Mouse (Mus musculus): ENCODE measurements around the gene Usp35. TPM values are rescaled to one million over a fixed set of nuclear protein-coding genes. Genes with fewer than 3 reads are reported as not detected.

Usp35 gene
- polyA plus RNA-seq, 1 experiment = 5.0 TPM

GRCm38 (mm10) chr7:97307546-97307945, 24.3 kb downstream of the Usp35 start:
- Histone ChIP-seq H3K27ac (ENCODE audit: insufficient read depth, low read length) (no peak overlapping the region), H3K4me3 (ENCODE audit: insufficient read depth, low read length) (no peak overlapping the region), H3K4me1 (ENCODE audit: control insufficient read depth, insufficient read depth, low read length) (no peaks in the 10 kb centered on the region)
- TF ChIP-seq POLR2A (IDR thresholded peaks at IDR 0.05; ENCODE audit: low read depth, low read length) (no peak), CTCF (IDR thresholded peaks at IDR 0.05; ENCODE audit: borderline replicate concordance, insufficient read depth, low read length) (no peak)

DNA sequence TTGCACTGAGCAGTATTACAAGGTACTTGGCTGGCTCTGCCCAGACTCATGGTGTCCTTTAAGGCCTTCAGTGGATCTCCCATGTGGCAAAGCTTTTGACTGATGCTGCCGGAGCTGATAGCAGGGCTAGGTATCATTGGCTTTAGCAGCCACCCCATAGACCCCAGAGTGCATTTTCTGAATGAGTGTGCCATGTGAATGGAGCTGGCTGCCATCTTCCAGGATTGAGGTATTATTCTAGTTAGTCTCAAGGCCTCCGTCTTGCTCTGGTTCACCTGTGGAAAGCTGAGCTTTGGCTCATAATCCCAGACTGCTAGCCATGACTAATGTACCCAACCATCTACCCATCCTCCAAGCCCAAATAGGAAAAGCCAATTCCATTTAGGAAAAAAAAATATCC, 25.0 kb downstream of the Usp35 start:
- Histone ChIP-seq H3K4me1 (ENCODE audit: control insufficient read depth, insufficient read depth, low read length) (no peaks in the 10 kb centered on the region), H3K4me3 (ENCODE audit: insufficient read depth, low read length) (no peak overlapping the region), H3K27ac (ENCODE audit: insufficient read depth, low read length) (no peak overlapping the region)
- TF ChIP-seq CTCF (IDR thresholded peaks at IDR 0.05; ENCODE audit: borderline replicate concordance, insufficient read depth, low read length) (no peak), POLR2A (IDR thresholded peaks at IDR 0.05; ENCODE audit: low read depth, low read length) (no peak)

GRCm38 (mm10) chr7:97305206-97305605, 26.6 kb downstream of the Usp35 start:
- no peaks in the 10 kb centered on the region for H3K4me1 ChIP-seq (ENCODE audit: control insufficient read depth, insufficient read depth, low read length)
- no peak overlapping the region for H3K4me3 ChIP-seq (ENCODE audit: insufficient read depth, low read length)
- H3K27ac ChIP-seq (ENCODE audit: insufficient read depth, low read length) = no peak overlapping the region
- TF ChIP-seq POLR2A (IDR thresholded peaks at IDR 0.05; ENCODE audit: low read depth, low read length) (no peak), CTCF (IDR thresholded peaks at IDR 0.05; ENCODE audit: borderline replicate concordance, insufficient read depth, low read length) (no peak)

GRCm38 (mm10) chr7:97304471-97304870, 27.3 kb downstream of the Usp35 start:
- H3K27ac ChIP-seq (ENCODE audit: insufficient read depth, low read length) = no peak overlapping the region
- H3K4me3 ChIP-seq (ENCODE audit: insufficient read depth, low read length) = no peak overlapping the region
- H3K4me1 ChIP-seq (ENCODE audit: control insufficient read depth, insufficient read depth, low read length) = no peaks in the 10 kb centered on the region
- no peak for TF ChIP-seq POLR2A (IDR thresholded peaks at IDR 0.05; ENCODE audit: low read depth, low read length)
- no peak for TF ChIP-seq CTCF (IDR thresholded peaks at IDR 0.05; ENCODE audit: borderline replicate concordance, insufficient read depth, low read length)

GRCm38 (mm10) chr7:97303614-97304013, 28.2 kb downstream of the Usp35 start:
- H3K4me3 ChIP-seq (ENCODE audit: insufficient read depth, low read length) = no peak overlapping the region
- no peak overlapping the region for H3K27ac ChIP-seq (ENCODE audit: insufficient read depth, low read length)
- TF ChIP-seq CTCF (IDR thresholded peaks at IDR 0.05; ENCODE audit: borderline replicate concordance, insufficient read depth, low read length) (no peak), POLR2A (IDR thresholded peaks at IDR 0.05; ENCODE audit: low read depth, low read length) (no peak)
- H3K4me1 ChIP-seq (ENCODE audit: control insufficient read depth, insufficient read depth, low read length) = no peaks in the 10 kb centered on the region

- no peak for TF ChIP-seq POLR2A (IDR thresholded peaks at IDR 0.05; ENCODE audit: low read depth, low read length)
- no peak for TF ChIP-seq CTCF (IDR thresholded peaks at IDR 0.05; ENCODE audit: borderline replicate concordance, insufficient read depth, low read length)
- Histone ChIP-seq H3K4me3 (ENCODE audit: insufficient read depth, low read length) (no peak overlapping the region), H3K27ac (ENCODE audit: insufficient read depth, low read length) (no peak overlapping the region), H3K4me1 (ENCODE audit: control insufficient read depth, insufficient read depth, low read length) (no peaks in the 10 kb centered on the region)
Observed at GRCm38 (mm10) chr7:97302876-97303275, 28.9 kb downstream of the Usp35 start.

GRCm38 (mm10) chr7:97302261-97302660, 29.6 kb downstream of the Usp35 start:
- no peak overlapping the region for H3K4me3 ChIP-seq (ENCODE audit: insufficient read depth, low read length)
- H3K4me1 ChIP-seq (ENCODE audit: control insufficient read depth, insufficient read depth, low read length) = no peaks in the 10 kb centered on the region
- no peak for TF ChIP-seq CTCF (IDR thresholded peaks at IDR 0.05; ENCODE audit: borderline replicate concordance, insufficient read depth, low read length)
- no peak for TF ChIP-seq POLR2A (IDR thresholded peaks at IDR 0.05; ENCODE audit: low read depth, low read length)
- H3K27ac ChIP-seq (ENCODE audit: insufficient read depth, low read length) = no peak overlapping the region

GRCm38 (mm10) chr7:97301321-97301720, 30.5 kb downstream of the Usp35 start:
- Histone ChIP-seq H3K4me3 (ENCODE audit: insufficient read depth, low read length) (no peak overlapping the region), H3K4me1 (ENCODE audit: control insufficient read depth, insufficient read depth, low read length) (no peaks in the 10 kb centered on the region), H3K27ac (ENCODE audit: insufficient read depth, low read length) (no peak overlapping the region)
- TF ChIP-seq POLR2A (IDR thresholded peaks at IDR 0.05; ENCODE audit: low read depth, low read length) = no peak

DNA sequence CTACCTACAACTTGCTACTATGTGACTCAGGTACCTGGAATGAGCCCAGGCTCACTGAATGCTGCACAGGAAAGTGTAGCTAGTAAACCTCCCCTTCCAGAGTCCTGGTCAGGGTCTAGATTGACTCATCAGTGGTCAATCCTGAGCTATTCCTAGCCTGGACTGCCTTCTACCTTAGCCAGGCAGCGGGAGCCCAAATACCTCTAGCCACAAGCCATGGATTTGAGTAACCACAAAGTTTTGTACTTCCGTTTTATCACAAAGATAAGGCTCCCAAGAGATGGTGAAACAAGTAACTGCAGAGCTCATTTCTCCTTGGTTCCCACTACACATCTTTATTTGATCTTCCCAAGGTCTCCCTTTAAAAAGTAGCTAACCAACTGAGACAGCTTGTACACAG, 30.9 kb downstream of the Usp35 start:
- H3K4me3 ChIP-seq (ENCODE audit: insufficient read depth, low read length) = no peak overlapping the region
- no peaks in the 10 kb centered on the region for H3K4me1 ChIP-seq (ENCODE audit: control insufficient read depth, insufficient read depth, low read length)
- TF ChIP-seq POLR2A (IDR thresholded peaks at IDR 0.05; ENCODE audit: low read depth, low read length) = no peak
- no peak for TF ChIP-seq CTCF (IDR thresholded peaks at IDR 0.05; ENCODE audit: borderline replicate concordance, insufficient read depth, low read length)
- no peak overlapping the region for H3K27ac ChIP-seq (ENCODE audit: insufficient read depth, low read length)

- TF ChIP-seq CTCF (IDR thresholded peaks at IDR 0.05; ENCODE audit: borderline replicate concordance, insufficient read depth, low read length) = no peak
- no peak for TF ChIP-seq POLR2A (IDR thresholded peaks at IDR 0.05; ENCODE audit: low read depth, low read length)
Observed at GRCm38 (mm10) chr7:97298943-97299342, 32.9 kb downstream of the Usp35 start.

GRCm38 (mm10) chr7:97298279-97298678, 33.5 kb downstream of the Usp35 start:
- TF ChIP-seq CTCF (IDR thresholded peaks at IDR 0.05; ENCODE audit: borderline replicate concordance, insufficient read depth, low read length) (no peak), POLR2A (IDR thresholded peaks at IDR 0.05; ENCODE audit: low read depth, low read length) (no peak)
- Histone ChIP-seq H3K4me1 (ENCODE audit: control insufficient read depth, insufficient read depth, low read length) (no peaks in the 10 kb centered on the region), H3K4me3 (ENCODE audit: insufficient read depth, low read length) (no peak overlapping the region), H3K27ac (ENCODE audit: insufficient read depth, low read length) (no peak overlapping the region)

More at GRCm38 (mm10) chr7:97298943-97299342, 32.9 kb downstream of the Usp35 start:
- no peaks in the 10 kb centered on the region for H3K4me1 ChIP-seq (ENCODE audit: control insufficient read depth, insufficient read depth, low read length)
- H3K4me3 ChIP-seq (ENCODE audit: insufficient read depth, low read length) = no peak overlapping the region
- H3K27ac ChIP-seq (ENCODE audit: insufficient read depth, low read length) = no peak overlapping the region

All from embryonic fibroblast, embryonic 13.5 days (primary cell).